Mouse (Mus musculus) neural tube, embryonic 15.5 days (tissue): ENCODE measurements around the gene Cwc25. TPM values are rescaled to one million over a fixed set of nuclear protein-coding genes. Genes with fewer than 3 reads are reported as not detected.
"Not testable (repeated sequence)": the region's sequence is repeated elsewhere in the genome, so short reads cannot be mapped to it uniquely, and the experiment has no call there.

Source experiments
- ATAC-seq: fragments of 200-750 bp; cut with Nextera tagmentation; 2 replicates; pipeline ENCODE4 v1.8.0; 2017; ENCODE audit warnings: mild to moderate bottlenecking, moderate TSS enrichment, moderate library complexity; ENCODE audit not compliant: low FRiP score
- H3K27ac ChIP-seq: fragments of 300-500 bp; sonication (generic); replicated peaks from 2 replicates; pipeline ENCODE4 v1.5.1; 2015; ENCODE audit warnings: mild to moderate bottlenecking, inconsistent platforms
- H3K27me3 ChIP-seq: fragments of 300-500 bp; sonication (generic); replicated peaks from 2 replicates; pipeline ENCODE4 v1.6.1; 2015; ENCODE audit warnings: inconsistent platforms
- H3K36me3 ChIP-seq: fragments of 300-500 bp; sonication (generic); 2 replicates; pipeline ENCODE4 v1.6.1; 2015; ENCODE audit warnings: inconsistent platforms
- H3K4me1 ChIP-seq: fragments of 300-500 bp; sonication (generic); 2 replicates; pipeline ENCODE4 v1.6.1; 2015; ENCODE audit warnings: inconsistent platforms
- H3K4me2 ChIP-seq: fragments of 300-500 bp; sonication (generic); 2 replicates; pipeline ENCODE4 v1.6.1; 2015; ENCODE audit warnings: inconsistent platforms, mild to moderate bottlenecking, moderate library complexity
- H3K4me3 ChIP-seq: fragments of 300-500 bp; sonication (generic); replicated peaks from 2 replicates; pipeline ENCODE4 v1.5.1; 2015; ENCODE audit warnings: mild to moderate bottlenecking, inconsistent platforms
- H3K9ac ChIP-seq: fragments of 300-500 bp; sonication (generic); replicated peaks from 2 replicates; pipeline ENCODE4 v1.6.1; 2015; ENCODE audit warnings: mild to moderate bottlenecking, inconsistent platforms
- H3K9me3 ChIP-seq: fragments of 300-500 bp; sonication (generic); replicated peaks from 2 replicates; pipeline ENCODE4 v1.6.1; 2016; ENCODE audit warnings: inconsistent platforms
- WGBS: fragments of 180-500 bp; shearing (Covaris S2); methylation state at CpG from one replicate; pipeline ENCODE4 v1.1.7; 2015; ENCODE audit warnings: mixed read lengths; 5-methylcytosine and 5-hydroxymethylcytosine counted together
- polyA plus RNA-seq: library from polyadenylated mRNA; unstranded; fragments of >200 nt; fragmentation: Nextera tagmentation; extraction: Ambion mirVana; gene quantifications from 2 replicates; pipeline ENCODE4 v1.2.1, GENCODE M21; 2015

The Cwc25 gene
- polyA plus RNA-seq, 1 experiment from 2014 or later: 16.2 TPM

DNA sequence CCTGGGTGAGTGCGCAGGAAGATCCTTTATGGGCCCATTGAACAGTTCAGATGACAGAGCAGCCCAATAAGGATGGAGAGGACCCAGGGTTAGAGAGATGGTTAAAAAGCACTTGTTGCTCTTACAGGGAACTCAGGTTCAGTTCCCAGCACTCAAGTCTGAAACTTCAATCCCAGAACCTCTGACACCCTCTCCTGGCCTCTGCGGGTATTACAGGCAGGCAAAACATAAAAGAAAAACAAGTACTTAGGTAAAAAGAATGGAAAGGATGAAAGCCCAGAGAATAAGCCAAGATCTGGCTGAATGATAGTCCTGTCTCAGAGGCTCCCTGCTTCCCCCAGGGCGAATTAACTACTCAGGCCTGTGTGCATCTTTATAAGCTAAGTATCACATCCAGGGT, 27.2 kb downstream of the Cwc25 start:
- WGBS: 92% methylated on average over 3 of the region's 3 CpGs
- Histone ChIP-seq H3K4me3 (no peak overlapping the region), H3K27ac (no peak overlapping the region), H3K9me3 (no peaks in the 10 kb centered on the region), H3K9ac (no peak overlapping the region), H3K4me1 (peaks cover 37% of the 10 kb centered on the region), H3K36me3 (no peaks in the 10 kb centered on the region), H3K4me2 (no peak overlapping the region), H3K27me3 (no peaks in the 10 kb centered on the region)
- no peak for ATAC-seq

DNA sequence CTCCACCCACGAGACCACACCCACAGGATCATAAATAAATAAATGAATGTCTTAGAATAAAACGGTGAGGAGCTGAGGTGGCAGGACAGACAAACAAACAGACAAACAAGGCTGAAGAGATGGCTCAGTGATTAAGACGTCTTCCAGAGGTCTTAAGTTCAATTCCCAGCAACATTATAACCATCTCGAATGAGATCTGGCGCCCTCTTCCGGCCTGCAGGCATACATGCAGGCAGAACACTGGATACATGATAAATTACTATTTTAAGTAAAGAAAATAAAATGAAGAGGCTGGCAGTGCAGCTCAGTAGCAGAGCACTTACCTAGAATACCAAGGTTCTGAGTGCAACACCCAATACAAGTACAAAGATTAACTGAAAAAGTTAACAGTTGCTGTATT, 27.7 kb downstream of the Cwc25 start:
- ATAC-seq: no peak
- H3K4me2 ChIP-seq: no peak overlapping the region
- no peaks in the 10 kb centered on the region for H3K36me3 ChIP-seq
- H3K27me3 ChIP-seq: no peaks in the 10 kb centered on the region
- H3K27ac ChIP-seq: no peak overlapping the region
- H3K4me3 ChIP-seq: no peak overlapping the region
- no peaks in the 10 kb centered on the region for H3K9me3 ChIP-seq
- no peak overlapping the region for H3K9ac ChIP-seq
- 63% methylated on average over 6 of the region's 6 CpGs for WGBS
- H3K4me1 ChIP-seq: peaks cover 34% of the 10 kb centered on the region

DNA sequence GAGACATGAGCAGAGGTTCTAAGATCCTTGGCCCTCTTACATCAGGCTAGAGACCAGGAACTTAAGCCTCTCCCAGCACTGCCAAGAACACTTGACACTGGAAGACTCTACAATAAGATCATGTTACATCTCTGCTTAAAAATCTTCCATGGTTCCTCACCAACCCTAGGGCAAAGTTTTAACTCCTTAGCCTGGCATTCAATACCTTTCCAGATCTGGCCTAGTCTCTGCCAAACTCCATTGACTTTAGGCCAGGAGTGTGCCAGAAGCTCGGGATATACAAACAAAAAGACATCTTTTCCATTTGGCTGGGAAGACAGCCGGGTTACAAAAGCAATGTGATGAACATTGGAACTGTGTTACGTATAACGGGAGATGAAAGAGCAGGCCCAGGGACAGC, 28.8 kb downstream of the Cwc25 start:
- no peaks in the 10 kb centered on the region for H3K9me3 ChIP-seq
- no peaks in the 10 kb centered on the region for H3K27me3 ChIP-seq
- no peak overlapping the region for H3K27ac ChIP-seq
- H3K9ac ChIP-seq: no peak overlapping the region
- no peak for ATAC-seq
- WGBS: 74% methylated on average over 4 of the region's 4 CpGs
- H3K4me1 ChIP-seq: peaks cover 23% of the 10 kb centered on the region
- no peaks in the 10 kb centered on the region for H3K36me3 ChIP-seq
- H3K4me3 ChIP-seq: no peak overlapping the region
- H3K4me2 ChIP-seq: no peak overlapping the region

DNA sequence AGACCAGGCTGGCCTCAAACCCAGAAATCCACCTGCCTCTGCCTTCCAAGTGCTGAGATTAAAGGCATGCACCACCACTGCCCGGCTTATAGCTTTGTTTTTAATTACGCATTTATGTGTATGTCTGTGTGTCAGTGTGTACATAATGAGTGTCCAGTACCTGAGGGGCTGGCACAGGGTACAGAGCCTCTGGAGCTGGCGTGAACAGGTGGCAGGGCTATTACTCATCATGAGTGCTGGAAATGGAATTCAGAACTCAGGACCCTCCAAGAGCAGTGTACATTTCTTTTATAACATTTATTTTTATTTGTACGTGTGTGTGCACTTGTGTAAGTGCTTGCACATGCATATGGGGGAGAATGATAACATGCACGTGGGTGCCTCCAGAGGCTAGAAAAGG, 29.7 kb downstream of the Cwc25 start:
- no peak overlapping the region for H3K27ac ChIP-seq
- H3K9me3 ChIP-seq: no peaks in the 10 kb centered on the region
- 96% methylated on average over 5 of the region's 5 CpGs for WGBS
- peaks cover 9% of the 10 kb centered on the region for H3K36me3 ChIP-seq
- H3K4me2 ChIP-seq: no peak overlapping the region
- ATAC-seq: no peak
- H3K27me3 ChIP-seq: no peaks in the 10 kb centered on the region
- peaks cover 14% of the 10 kb centered on the region for H3K4me1 ChIP-seq
- no peak overlapping the region for H3K4me3 ChIP-seq
- no peak overlapping the region for H3K9ac ChIP-seq

DNA sequence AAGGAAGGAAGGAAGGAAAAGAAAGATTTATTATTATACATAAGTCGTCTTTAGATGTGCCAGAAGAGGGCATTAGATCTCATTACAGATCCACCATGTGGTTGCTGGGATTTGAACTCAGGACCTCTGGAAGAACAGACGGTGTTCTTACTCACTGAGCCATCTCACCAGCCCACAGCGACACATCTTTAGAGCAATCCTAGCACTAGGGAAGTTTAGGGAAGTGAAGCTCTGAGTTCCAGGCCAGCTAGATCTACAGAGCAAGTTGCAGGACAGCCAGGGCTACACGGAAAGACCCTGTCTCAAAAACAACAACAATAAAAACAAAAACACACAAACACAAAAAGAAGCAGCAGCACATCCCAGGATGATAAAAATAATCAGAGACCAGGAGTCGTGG, 31.5 kb downstream of the Cwc25 start:
- H3K4me3 ChIP-seq, H3K27ac ChIP-seq, H3K4me2 ChIP-seq, H3K9ac ChIP-seq, H3K27me3 ChIP-seq, ATAC-seq, H3K9me3 ChIP-seq, H3K4me1 ChIP-seq: not testable (repeated sequence)
- peaks cover 25% of the 10 kb centered on the region for H3K36me3 ChIP-seq
- WGBS: 89% methylated on average over 5 of the region's 5 CpGs

DNA sequence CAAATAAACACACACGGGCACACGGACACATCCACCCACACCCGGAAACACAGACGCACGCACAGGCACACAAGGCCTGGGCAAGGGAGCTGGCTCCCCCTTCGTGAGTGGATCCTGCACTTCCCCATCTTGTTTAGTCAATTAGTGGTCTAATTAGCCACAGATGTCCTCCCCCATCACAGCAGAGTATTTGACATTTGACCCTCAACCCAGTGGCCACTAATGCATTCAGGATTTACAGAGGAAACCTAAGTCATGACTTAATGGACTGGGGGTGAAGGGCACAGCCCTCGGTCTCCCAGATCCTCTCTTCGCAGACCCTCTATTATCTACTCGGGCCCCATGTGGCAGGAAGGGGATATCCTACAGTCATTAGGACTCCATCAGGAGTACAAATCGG, 32.7 kb downstream of the Cwc25 start:
- no peak overlapping the region for H3K27ac ChIP-seq
- no peaks in the 10 kb centered on the region for H3K4me1 ChIP-seq
- no peaks in the 10 kb centered on the region for H3K9me3 ChIP-seq
- ATAC-seq: no peak
- H3K9ac ChIP-seq: no peak overlapping the region
- H3K36me3 ChIP-seq: peaks cover 33% of the 10 kb centered on the region
- WGBS: 57% methylated on average over 10 of the region's 10 CpGs
- no peak overlapping the region for H3K4me3 ChIP-seq
- H3K4me2 ChIP-seq: no peak overlapping the region
- no peaks in the 10 kb centered on the region for H3K27me3 ChIP-seq

DNA sequence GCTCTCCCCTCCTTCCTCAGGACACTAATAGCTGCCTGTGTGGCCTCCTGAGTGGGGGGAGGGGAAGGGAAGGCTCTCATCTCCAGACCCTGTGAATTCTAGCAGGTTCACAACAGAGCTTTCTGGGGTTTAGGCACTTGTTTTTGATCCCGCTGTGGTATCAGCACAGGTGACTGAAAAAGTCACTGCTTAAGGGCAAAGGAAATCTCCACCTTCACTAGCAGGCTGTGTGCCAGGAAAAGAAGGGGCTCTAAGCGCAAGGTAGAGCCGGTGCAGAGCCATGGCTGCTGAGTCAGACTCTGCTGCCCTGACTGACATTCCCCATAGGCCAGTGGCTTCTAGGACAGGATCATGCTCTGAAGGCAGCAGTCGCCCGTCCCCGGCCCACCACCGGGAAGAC, 37.6 kb downstream of the Cwc25 start:
- H3K27me3 ChIP-seq: no peaks in the 10 kb centered on the region
- no peaks in the 10 kb centered on the region for H3K9me3 ChIP-seq
- whole genome bisulfite sequencing: 92% methylated on average over 7 of the region's 7 CpGs
- peaks cover 79% of the 10 kb centered on the region for H3K36me3 ChIP-seq
- H3K9ac ChIP-seq: no peak overlapping the region
- H3K4me3 ChIP-seq: no peak overlapping the region
- H3K27ac ChIP-seq: no peak overlapping the region
- no peak for ATAC-seq
- H3K4me2 ChIP-seq: no peak overlapping the region
- no peaks in the 10 kb centered on the region for H3K4me1 ChIP-seq

DNA sequence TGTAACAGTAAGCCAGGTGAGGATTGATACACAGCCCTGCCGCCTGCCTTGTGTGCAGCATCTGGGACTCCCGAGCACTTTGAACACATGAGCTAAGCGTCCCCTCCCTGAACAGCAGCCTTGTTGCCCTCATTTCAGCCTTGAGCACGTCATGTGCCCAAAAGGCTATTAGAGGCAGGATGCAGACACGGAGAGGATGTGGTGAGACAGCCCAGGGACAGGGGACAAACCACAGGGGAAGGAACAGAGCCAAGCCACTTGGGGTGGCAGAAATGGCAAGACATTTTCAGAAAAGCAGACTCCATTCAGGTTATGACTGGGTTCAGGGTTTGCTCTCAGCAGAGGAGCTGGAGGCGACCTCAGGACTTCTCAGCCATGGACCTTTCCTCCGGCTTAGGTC, 38.0 kb downstream of the Cwc25 start:
- whole genome bisulfite sequencing: 84% methylated on average over 7 of the region's 7 CpGs
- Histone ChIP-seq H3K4me3 (no peak overlapping the region), H3K9me3 (no peaks in the 10 kb centered on the region), H3K27ac (no peak overlapping the region), H3K36me3 (peaks cover 83% of the 10 kb centered on the region), H3K9ac (no peak overlapping the region), H3K4me2 (no peak overlapping the region), H3K4me1 (no peaks in the 10 kb centered on the region), H3K27me3 (no peaks in the 10 kb centered on the region)
- ATAC-seq: no peak

DNA sequence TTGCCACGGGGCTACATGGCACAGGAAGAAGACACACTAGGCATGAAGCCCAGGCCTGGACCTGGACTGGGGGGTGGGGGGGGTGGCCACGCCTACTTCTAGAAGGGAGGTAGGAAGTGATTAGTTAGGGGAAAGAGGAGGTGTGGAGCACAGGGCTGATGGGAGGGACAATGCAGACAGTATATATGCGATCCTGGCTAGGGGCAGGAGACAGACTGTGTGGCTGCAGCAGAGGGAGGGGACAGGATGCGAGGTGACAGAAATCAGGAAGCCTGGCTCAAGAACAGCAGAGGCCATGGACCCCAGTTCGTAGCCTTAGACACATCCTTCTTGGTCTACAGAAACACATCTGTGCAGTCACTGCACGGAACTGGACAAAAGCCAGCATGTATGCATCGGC, 42.6 kb downstream of the Cwc25 start:
- Histone ChIP-seq H3K4me3 (no peak overlapping the region), H3K9ac (no peak overlapping the region), H3K4me2 (no peak overlapping the region), H3K27ac (no peak overlapping the region), H3K27me3 (no peaks in the 10 kb centered on the region), H3K4me1 (no peaks in the 10 kb centered on the region), H3K9me3 (no peaks in the 10 kb centered on the region), H3K36me3 (peaks cover 93% of the 10 kb centered on the region)
- no peak for ATAC-seq
- 89% methylated on average over 7 of the region's 7 CpGs for WGBS

DNA sequence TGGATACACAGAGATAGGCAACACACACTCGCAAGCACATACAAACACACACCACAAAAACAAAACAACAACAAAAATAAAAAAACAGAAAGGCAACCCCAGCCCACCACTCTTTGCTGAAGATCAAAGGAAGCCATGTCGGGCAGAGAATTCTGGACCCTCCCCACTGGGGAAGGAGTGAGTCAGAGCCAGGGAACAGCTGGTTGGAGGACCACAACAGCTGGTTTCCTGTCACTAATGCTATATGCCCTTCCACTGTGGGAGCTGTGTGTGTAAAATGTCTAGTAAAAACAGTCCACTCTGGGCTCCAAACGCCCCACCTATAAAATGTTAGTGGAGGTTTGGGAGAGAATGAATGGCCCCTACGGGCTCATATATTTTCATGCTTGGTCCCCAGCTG, 45.0 kb downstream of the Cwc25 start:
- no peaks in the 10 kb centered on the region for H3K9me3 ChIP-seq
- WGBS: 89% methylated on average over 4 of the region's 4 CpGs
- no peak overlapping the region for H3K4me3 ChIP-seq
- H3K27me3 ChIP-seq: no peaks in the 10 kb centered on the region
- H3K9ac ChIP-seq: no peak overlapping the region
- H3K27ac ChIP-seq: no peak overlapping the region
- H3K36me3 ChIP-seq: peaks cover 92% of the 10 kb centered on the region
- no peak overlapping the region for H3K4me2 ChIP-seq
- no peak for ATAC-seq
- H3K4me1 ChIP-seq: no peaks in the 10 kb centered on the region

DNA sequence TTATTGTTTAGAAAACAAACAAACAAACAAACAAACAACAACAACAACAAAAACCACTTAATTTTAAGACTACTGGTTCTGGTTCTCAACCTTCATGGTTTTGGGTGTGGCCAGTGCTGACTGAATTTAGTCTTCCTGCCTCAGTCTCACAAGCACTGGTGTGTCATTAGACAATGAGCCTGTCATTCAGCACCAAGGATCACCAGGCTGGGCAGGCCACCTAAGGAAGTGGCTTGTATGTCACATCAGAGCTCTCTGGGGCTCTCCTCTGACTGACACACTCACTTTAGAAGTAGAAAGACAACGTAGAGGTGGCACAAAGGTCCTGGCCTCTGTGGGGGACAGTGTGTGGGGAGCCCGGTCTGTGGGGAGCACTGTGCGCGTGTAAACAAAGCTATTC, 47.3 kb downstream of the Cwc25 start:
- Histone ChIP-seq H3K4me1 (no peaks in the 10 kb centered on the region), H3K27ac (no peak overlapping the region), H3K27me3 (no peaks in the 10 kb centered on the region), H3K36me3 (peaks cover 82% of the 10 kb centered on the region), H3K4me3 (no peak overlapping the region), H3K9me3 (no peaks in the 10 kb centered on the region), H3K4me2 (no peak overlapping the region), H3K9ac (no peak overlapping the region)
- no peak for ATAC-seq
- 96% methylated on average over 4 of the region's 4 CpGs for WGBS

DNA sequence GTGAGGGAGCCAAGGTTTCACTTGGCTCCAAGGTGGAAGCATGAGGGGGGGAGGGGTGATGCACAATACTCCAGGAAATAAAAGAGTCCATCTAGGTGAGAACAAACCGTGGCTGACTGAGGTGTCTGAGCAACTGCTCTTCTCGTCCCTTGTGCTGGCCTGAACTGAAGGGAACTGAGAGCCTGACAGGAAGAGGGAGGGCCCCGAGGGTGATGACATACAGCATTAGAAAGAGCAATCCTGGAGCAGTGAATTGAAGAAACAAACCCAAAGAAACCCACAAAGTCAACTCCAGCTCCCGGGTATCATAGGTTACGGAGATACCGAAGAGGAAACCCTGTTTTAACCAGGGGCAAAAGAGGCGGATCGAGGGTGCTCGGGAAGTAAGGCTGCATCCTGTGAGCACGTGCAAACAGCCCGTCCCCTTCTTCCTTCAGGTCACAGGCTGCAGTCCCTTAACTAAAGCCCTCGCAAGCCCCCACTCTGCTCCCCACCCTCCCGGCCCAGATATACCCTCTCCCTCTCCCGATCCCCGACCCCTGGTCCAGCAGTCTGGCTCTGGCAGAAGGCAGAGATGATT, 48.0 kb downstream of the Cwc25 start:
- Histone ChIP-seq H3K4me2 (no peak overlapping the region), H3K9me3 (no peaks in the 10 kb centered on the region), H3K27me3 (no peaks in the 10 kb centered on the region), H3K9ac (no peak overlapping the region), H3K4me1 (peaks cover 5% of the 10 kb centered on the region; the same call in 1 of the 2 replicates), H3K4me3 (no peak overlapping the region), H3K36me3 (peaks cover 81% of the 10 kb centered on the region), H3K27ac (no peak overlapping the region)
- WGBS: 91% methylated on average over 15 of the region's 15 CpGs
- no peak for ATAC-seq
